Mouse (Mus musculus): ENCODE results near the gene Trim41. TPM values are rescaled to one million over a fixed set of nuclear protein-coding genes. Genes with fewer than 3 reads are reported as not detected.
"Not testable (repeated sequence)": the region's sequence is repeated elsewhere in the genome, so short reads cannot be mapped to it uniquely, and the experiment has no call there.

Trim41 gene
- polyA plus RNA-seq, 1 experiment from 2014 or later: 7.1 TPM

- Histone ChIP-seq H3K36me3 (no peaks in the 10 kb centered on the region), H3K27ac (no peak overlapping the region), H3K4me3 (peak overlapping the region; percentile 91), H3K4me1 (0 out of 2 replicates have a peak, but pooled peaks cover 6% of the 10 kb centered on the region), H3K4me2 (replicated peaks) (peak overlapping the region; percentile 85), H3K27me3 (peaks cover 22% of the 10 kb centered on the region; the same call in 1 of the 2 replicates), H3K9ac (0 out of 2 replicates have a peak overlapping the region, but pooled peaks have one; percentile 66), H3K9me3 (no peaks in the 10 kb centered on the region)
- WGBS: 10% methylated on average over 11 of the region's 11 CpGs
- ATAC-seq (ENCODE audit: insufficient number of reproducible peaks, insufficient read depth, low FRiP score, low TSS enrichment): peak; percentile 19; the same call in 1 of the 2 replicates
Measured at GRCm38 (mm10) chr11:48836990-48837309, 19.8 kb upstream of the Trim41 start.

GRCm38 (mm10) chr11:48835923-48836322 lies 18.8 kb upstream of the Trim41 start:
- WGBS: 70% methylated on average over 6 of the region's 6 CpGs
- Histone ChIP-seq H3K9ac (no peak overlapping the region), H3K27me3 (peaks cover 22% of the 10 kb centered on the region; the same call in 1 of the 2 replicates), H3K4me3 (no peak overlapping the region), H3K4me1 (0 out of 2 replicates have a peak, but pooled peaks cover 6% of the 10 kb centered on the region), H3K27ac (no peak overlapping the region), H3K9me3 (no peaks in the 10 kb centered on the region), H3K4me2 (replicated peaks) (no peak overlapping the region), H3K36me3 (no peaks in the 10 kb centered on the region)
- no peak for ATAC-seq (ENCODE audit: insufficient number of reproducible peaks, insufficient read depth, low FRiP score, low TSS enrichment)

- 0 out of 2 replicates have a peak, but pooled peaks cover 6% of the 10 kb centered on the region for H3K4me1 ChIP-seq
- peak overlapping the region; percentile 60 for H3K4me3 ChIP-seq
- H3K27me3 ChIP-seq: peaks cover 15% of the 10 kb centered on the region; the same call in 1 of the 2 replicates
- under 1% methylated on average over 30 of the region's 30 CpGs for WGBS
- no peaks in the 10 kb centered on the region for H3K36me3 ChIP-seq
- ATAC-seq (ENCODE audit: insufficient number of reproducible peaks, insufficient read depth, low FRiP score, low TSS enrichment): peak; percentile 85
- no peaks in the 10 kb centered on the region for H3K9me3 ChIP-seq
- peak overlapping the region; percentile 57 for H3K4me2 ChIP-seq (replicated peaks)
- peak overlapping the region; percentile 45; the same call in 1 of the 2 replicates for H3K9ac ChIP-seq
- 0 out of 2 replicates have a peak overlapping the region, but pooled peaks have one; percentile 11 for H3K27ac ChIP-seq
Measured at GRCm38 (mm10) chr11:48833731-48834639, 16.8 kb upstream of the Trim41 start.

- H3K4me1 ChIP-seq: 0 out of 2 replicates have a peak, but pooled peaks cover 2% of the 10 kb centered on the region
- H3K36me3 ChIP-seq: no peaks in the 10 kb centered on the region
- H3K27ac ChIP-seq: no peak overlapping the region
- no peak for ATAC-seq (ENCODE audit: insufficient number of reproducible peaks, insufficient read depth, low FRiP score, low TSS enrichment)
- 36% methylated on average over 8 of the region's 9 CpGs for WGBS
- H3K9me3 ChIP-seq: no peaks in the 10 kb centered on the region
- peak overlapping the region; percentile 57 for H3K4me2 ChIP-seq (replicated peaks)
- peak overlapping the region; percentile 60 for H3K4me3 ChIP-seq
- H3K27me3 ChIP-seq: peaks cover 11% of the 10 kb centered on the region; the same call in 1 of the 2 replicates
- no peak overlapping the region for H3K9ac ChIP-seq
Measured at GRCm38 (mm10) chr11:48833078-48833730, 16.1 kb upstream of the Trim41 start.

- H3K4me1 ChIP-seq: no peaks in the 10 kb centered on the region
- no peaks in the 10 kb centered on the region for H3K36me3 ChIP-seq
- no peak overlapping the region for H3K9ac ChIP-seq
- H3K4me2 ChIP-seq (replicated peaks): no peak overlapping the region
- no peaks in the 10 kb centered on the region for H3K9me3 ChIP-seq
- 75% methylated on average over 2 of the region's 2 CpGs for WGBS
- ATAC-seq (ENCODE audit: insufficient number of reproducible peaks, insufficient read depth, low FRiP score, low TSS enrichment): no peak
- no peak overlapping the region for H3K4me3 ChIP-seq
- H3K27ac ChIP-seq: no peak overlapping the region
- H3K27me3 ChIP-seq: 0 out of 2 replicates have a peak, but pooled peaks cover 3% of the 10 kb centered on the region
Measured at GRCm38 (mm10) chr11:48831273-48831672, 14.1 kb upstream of the Trim41 start.

- H3K27ac ChIP-seq: no peak overlapping the region
- H3K36me3 ChIP-seq: no peaks in the 10 kb centered on the region
- no peaks in the 10 kb centered on the region for H3K4me1 ChIP-seq
- no peak overlapping the region for H3K4me2 ChIP-seq (replicated peaks)
- H3K9ac ChIP-seq: no peak overlapping the region
- 65% methylated on average over 2 of the region's 2 CpGs for WGBS
- no peaks in the 10 kb centered on the region for H3K9me3 ChIP-seq
- no peak overlapping the region for H3K4me3 ChIP-seq
- ATAC-seq (ENCODE audit: insufficient number of reproducible peaks, insufficient read depth, low FRiP score, low TSS enrichment): no peak
- no peaks in the 10 kb centered on the region for H3K27me3 ChIP-seq
Measured at GRCm38 (mm10) chr11:48830279-48830678, 13.1 kb upstream of the Trim41 start.

GRCm38 (mm10) chr11:48827926-48828325 lies 10.8 kb upstream of the Trim41 start:
- Histone ChIP-seq H3K9ac (no peak overlapping the region), H3K4me3 (no peak overlapping the region), H3K27me3 (peaks cover 14% of the 10 kb centered on the region), H3K27ac (no peak overlapping the region), H3K9me3 (no peaks in the 10 kb centered on the region), H3K36me3 (no peaks in the 10 kb centered on the region), H3K4me2 (replicated peaks) (no peak overlapping the region), H3K4me1 (peaks cover 6% of the 10 kb centered on the region; the same call in 1 of the 2 replicates)
- no peak for ATAC-seq (ENCODE audit: insufficient number of reproducible peaks, insufficient read depth, low FRiP score, low TSS enrichment)
- 59% methylated on average over 6 of the region's 6 CpGs for WGBS

GRCm38 (mm10) chr11:48826752-48827096 lies 9.6 kb upstream of the Trim41 start:
- Histone ChIP-seq H3K27ac (no peak overlapping the region), H3K4me3 (peak overlapping the region; percentile 40), H3K36me3 (no peaks in the 10 kb centered on the region), H3K27me3 (peaks cover 14% of the 10 kb centered on the region), H3K9me3 (no peaks in the 10 kb centered on the region), H3K4me2 (replicated peaks) (peak overlapping the region; percentile 55), H3K4me1 (peaks cover 6% of the 10 kb centered on the region; the same call in 1 of the 2 replicates), H3K9ac (peak overlapping the region; percentile 45; the same call in 1 of the 2 replicates)
- ATAC-seq (ENCODE audit: insufficient number of reproducible peaks, insufficient read depth, low FRiP score, low TSS enrichment): no peak
- WGBS: 5% methylated on average over 6 of the region's 6 CpGs

GRCm38 (mm10) chr11:48825979-48826751 lies 9.0 kb upstream of the Trim41 start, which contains the start of the genes Trim7 and Gm12184:
Gene Trim7 (plus strand): TSS chr11:48826140.
Gene Gm12184 (minus strand): TSS chr11:48826655.
- H3K27me3 ChIP-seq: peaks cover 14% of the 10 kb centered on the region
- WGBS: under 1% methylated on average over 59 of the region's 92 CpGs
- H3K27ac ChIP-seq: not testable (repeated sequence)

GRCm38 (mm10) chr11:48824311-48824830 lies 7.2 kb upstream of the Trim41 start:
- peaks cover 6% of the 10 kb centered on the region; the same call in 1 of the 2 replicates for H3K4me1 ChIP-seq
- H3K4me2 ChIP-seq (replicated peaks): peak overlapping the region; percentile 69
- peak overlapping the region; percentile 27; the same call in 1 of the 2 replicates for H3K9ac ChIP-seq
- peaks cover 14% of the 10 kb centered on the region for H3K27me3 ChIP-seq
- H3K9me3 ChIP-seq: no peaks in the 10 kb centered on the region
- no peaks in the 10 kb centered on the region for H3K36me3 ChIP-seq
- peak overlapping the region; percentile 42 for H3K4me3 ChIP-seq
- 5% methylated on average over 22 of the region's 22 CpGs for WGBS
- no peak overlapping the region for H3K27ac ChIP-seq
- ATAC-seq (ENCODE audit: insufficient number of reproducible peaks, insufficient read depth, low FRiP score, low TSS enrichment): no peak

More at GRCm38 (mm10) chr11:48825979-48826751, 9.0 kb upstream of the Trim41 start, which contains the start of the genes Trim7 and Gm12184:
- peak within 1 kb of the TSS; percentile 69 for H3K4me2 ChIP-seq (replicated peaks)
- peak; percentile 76 for ATAC-seq (ENCODE audit: insufficient number of reproducible peaks, insufficient read depth, low FRiP score, low TSS enrichment)
- not testable (repeated sequence) for H3K9me3 ChIP-seq, H3K36me3 ChIP-seq, H3K4me1 ChIP-seq
- peak within 1 kb of the TSS; percentile 40 for H3K4me3 ChIP-seq
- peak within 1 kb of the TSS; percentile 45; the same call in 1 of the 2 replicates for H3K9ac ChIP-seq

Data from embryonic facial prominence, embryonic 12.5 days (tissue).